Mouse (Mus musculus): ENCODE results near the gene Myl10.
A peak's percentile ranks its signal among the peaks of the same experiment; 100 is the strongest.
"Not testable (repeated sequence)": the region's sequence is repeated elsewhere in the genome, so short reads cannot be mapped to it uniquely, and the experiment has no call there.

Myl10 gene

GRCm38 (mm10) chr5:136692784-136693183 is at the start of gene Myl10:
Gene Myl10 (plus strand): TSS chr5:136693146.
- no peak for DNase-seq (ENCODE audit: low read depth, low spot score)

- DNase-seq (ENCODE audit: low read depth, low spot score), result no peak
These were observed 46.1 kb upstream of the Myl10 start for GRCm38 (mm10) chr5:136646731-136647328.

- no peak for DNase-seq (ENCODE audit: low read depth, low spot score)
These were observed 43.9 kb upstream of the Myl10 start for GRCm38 (mm10) chr5:136649071-136649470.

- DNase-seq (ENCODE audit: low read depth, low spot score), result no peak
These were observed 43.3 kb upstream of the Myl10 start for GRCm38 (mm10) chr5:136649655-136650054.

- no peak for DNase-seq (ENCODE audit: low read depth, low spot score)
These were observed 38.5 kb upstream of the Myl10 start for GRCm38 (mm10) chr5:136654481-136654880.

GRCm38 (mm10) chr5:136656830-136657395 is 36.0 kb upstream of the Myl10 start:
- no peak for DNase-seq (ENCODE audit: low read depth, low spot score)

- not testable (repeated sequence) for DNase-seq (ENCODE audit: low read depth, low spot score)
These were observed 32.2 kb upstream of the Myl10 start for GRCm38 (mm10) chr5:136660721-136661120.

GRCm38 (mm10) chr5:136662281-136662680 is 30.7 kb upstream of the Myl10 start:
- no peak for DNase-seq (ENCODE audit: low read depth, low spot score)

- DNase-seq (ENCODE audit: low read depth, low spot score), result no peak
These were observed 30.1 kb upstream of the Myl10 start for GRCm38 (mm10) chr5:136662822-136663221.

- peak; percentile 53 for DNase-seq (ENCODE audit: low read depth, low spot score)
These were observed 28.4 kb upstream of the Myl10 start for GRCm38 (mm10) chr5:136664497-136664896.

GRCm38 (mm10) chr5:136676315-136677030 is 16.5 kb upstream of the Myl10 start:
- DNase-seq (ENCODE audit: low read depth, low spot score), result no peak

- DNase-seq (ENCODE audit: low read depth, low spot score), result no peak
These were observed 14.1 kb upstream of the Myl10 start for GRCm38 (mm10) chr5:136678840-136679348.

- DNase-seq (ENCODE audit: low read depth, low spot score), result no peak
These were observed 6.6 kb upstream of the Myl10 start for GRCm38 (mm10) chr5:136686349-136686748.

- DNase-seq (ENCODE audit: low read depth, low spot score), result no peak
These were observed 5.4 kb upstream of the Myl10 start for GRCm38 (mm10) chr5:136687561-136687960.

GRCm38 (mm10) chr5:136688841-136689240 is 4.1 kb upstream of the Myl10 start:
- DNase-seq (ENCODE audit: low read depth, low spot score), result no peak

- DNase-seq (ENCODE audit: low read depth, low spot score), result no peak
These were observed 1.8 kb upstream of the Myl10 start for GRCm38 (mm10) chr5:136691170-136691569.

- no peak for DNase-seq (ENCODE audit: low read depth, low spot score)
These were observed 472 bp downstream of the Myl10 start for GRCm38 (mm10) chr5:136693418-136693817.

GRCm38 (mm10) chr5:136694976-136695375 is 2.0 kb downstream of the Myl10 start:
- DNase-seq (ENCODE audit: low read depth, low spot score), result no peak

- DNase-seq (ENCODE audit: low read depth, low spot score), result no peak
These were observed 3.6 kb downstream of the Myl10 start for GRCm38 (mm10) chr5:136696516-136696915.

- DNase-seq (ENCODE audit: low read depth, low spot score), result no peak
These were observed 4.7 kb downstream of the Myl10 start for GRCm38 (mm10) chr5:136697618-136698017.

- DNase-seq (ENCODE audit: low read depth, low spot score), result no peak
These were observed 9.3 kb downstream of the Myl10 start for GRCm38 (mm10) chr5:136702159-136702725.

GRCm38 (mm10) chr5:136703751-136704150 is 10.8 kb downstream of the Myl10 start:
- DNase-seq (ENCODE audit: low read depth, low spot score), result peak; percentile 50
